Mouse (Mus musculus) activated CD4-positive, CD25-positive, alpha-beta regulatory T cell (primary cell): ENCODE data around the gene Tdpoz2. TPM values are rescaled to one million over a fixed set of nuclear protein-coding genes. Genes with fewer than 3 reads are reported as not detected.

Experiments
- polyA plus RNA-seq, 2 experiments: library from polyadenylated mRNA; unstranded; fragments of 100-300 nt; shearing (Covaris generic); gene quantifications; one replicate each; pipeline ENCODE4 v1.2.1; 2017

Tdpoz2 gene
- polyA plus RNA-seq = not detected

GRCm38 (mm10) chr3:93652586-93652985 is at the start of gene Tdpoz2:
TSS of gene Tdpoz2 (minus strand) at chr3:93652686.

GRCm38 (mm10) chr3:93692970-93693369 is 40.5 kb upstream of the Tdpoz2 start, which contains the start of gene Gm37596:
TSS of gene Gm37596 (minus strand) at chr3:93693070.

GRCm38 (mm10) chr3:93676210-93676609 is 23.7 kb upstream of the Tdpoz2 start, which contains the start of gene Tdpoz1:
TSS of gene Tdpoz1 (minus strand) at chr3:93676310.

Other genes starting within 250 kb of the Tdpoz2 start
- under 1 TPM in 1 of 2 experiments, not detected in 1; 0.20 TPM for gene Tchh, start 210.4 kb downstream of the Tdpoz2 start, polyA plus RNA-seq
- not detected for gene Tchhl1, start 183.9 kb downstream of the Tdpoz2 start, polyA plus RNA-seq
- 1,000 to 10,000 TPM in 1 of 2 experiments, 100 to 1,000 TPM in 1; 475 to 1,419 TPM for gene S100a11, start 132.2 kb downstream of the Tdpoz2 start, polyA plus RNA-seq
- 1,000 to 10,000 TPM in 1 of 2 experiments, 100 to 1,000 TPM in 1; 590 to 2,365 TPM for gene S100a10, start 97.6 kb downstream of the Tdpoz2 start, polyA plus RNA-seq
- gene Tdpoz1, start 23.6 kb upstream of the Tdpoz2 start, polyA plus RNA-seq = not detected
- gene Gm37596, start 40.4 kb upstream of the Tdpoz2 start, polyA plus RNA-seq = not detected
- gene Gm5773, start 120.3 kb upstream of the Tdpoz2 start, polyA plus RNA-seq = not detected
- not detected for gene Tdpoz4, start 143.7 kb upstream of the Tdpoz2 start, polyA plus RNA-seq
- gene Tdpoz3, start 173.3 kb upstream of the Tdpoz2 start, polyA plus RNA-seq = not detected